Mouse (Mus musculus) intestine, embryonic 14.5 days (tissue): Measurements from ENCODE around the gene Lilra6. TPM values are rescaled to one million over a fixed set of nuclear protein-coding genes. Genes with fewer than 3 reads are reported as not detected.
"Not testable (repeated sequence)": the region's sequence is repeated elsewhere in the genome, so short reads cannot be mapped to it uniquely, and the experiment has no call there.

Experiments used
- ATAC-seq: fragments of 200-750 bp; cut with Nextera tagmentation; replicated peaks from 2 replicates; pipeline ENCODE4 v1.8.0; 2017; ENCODE audit warnings: low read depth, moderate number of reproducible peaks, moderate TSS enrichment, moderate library complexity; ENCODE audit not compliant: low FRiP score, low TSS enrichment
- DNase-seq: peaks from one replicate; pipeline ENCODE4 v3.0.0-alpha.2; 2018; ENCODE audit warnings: low spot score
- H3K27ac ChIP-seq: fragments of 300-500 bp; sonication (generic); 2 replicates; pipeline ENCODE4 v1.5.1; 2014; ENCODE audit warnings: low read depth, mild to moderate bottlenecking, control low read depth
- H3K27me3 ChIP-seq: fragments of 300-500 bp; sonication (generic); replicated peaks from 2 replicates; pipeline ENCODE4 v1.6.1; 2014; ENCODE audit warnings: low read length, control low read depth; ENCODE audit not compliant: control insufficient read depth, insufficient read depth
- H3K36me3 ChIP-seq: fragments of 300-500 bp; sonication (generic); 2 replicates; pipeline ENCODE4 v1.6.1; 2014; ENCODE audit warnings: low read length, control low read depth; ENCODE audit not compliant: control insufficient read depth, insufficient read depth
- H3K4me1 ChIP-seq: fragments of 300-500 bp; sonication (generic); replicated peaks from 2 replicates; pipeline ENCODE4 v1.6.1; 2014; ENCODE audit warnings: low read length, control low read depth, mixed read lengths; ENCODE audit not compliant: control insufficient read depth, insufficient read depth
- H3K4me2 ChIP-seq: fragments of 300-500 bp; sonication (generic); 2 replicates; pipeline ENCODE4 v1.6.1; 2014; ENCODE audit warnings: low read length
- H3K4me3 ChIP-seq: fragments of 300-500 bp; sonication (generic); 2 replicates; pipeline ENCODE4 v1.5.1; 2014; ENCODE audit warnings: low read depth, low read length, control low read depth, mixed read lengths
- H3K9ac ChIP-seq: fragments of 300-500 bp; sonication (generic); 2 replicates; pipeline ENCODE4 v1.6.1; 2014; ENCODE audit warnings: mild to moderate bottlenecking, low read length
- H3K9me3 ChIP-seq: fragments of 300-500 bp; sonication (generic); 2 replicates; pipeline ENCODE4 v1.6.1; 2016; ENCODE audit warnings: low read length, control low read depth; ENCODE audit not compliant: control insufficient read depth
- WGBS: fragments of 180-500 bp; shearing (Covaris S2); extraction: QIAGEN DNeasy Blood & Tissue Kit; methylation state at CpG from one replicate; pipeline ENCODE4 v1.1.7; 2014; 5-methylcytosine and 5-hydroxymethylcytosine counted together
- polyA plus RNA-seq: library from polyadenylated mRNA; unstranded; fragments of >200 nt; fragmentation: Nextera tagmentation; extraction: Ambion mirVana; gene quantifications from 2 replicates; pipeline ENCODE4 v1.2.1, GENCODE M21; 2014

Lilra6 gene
- polyA plus RNA-seq = 0.11 and 0.13 TPM in 2 replicates

DNA sequence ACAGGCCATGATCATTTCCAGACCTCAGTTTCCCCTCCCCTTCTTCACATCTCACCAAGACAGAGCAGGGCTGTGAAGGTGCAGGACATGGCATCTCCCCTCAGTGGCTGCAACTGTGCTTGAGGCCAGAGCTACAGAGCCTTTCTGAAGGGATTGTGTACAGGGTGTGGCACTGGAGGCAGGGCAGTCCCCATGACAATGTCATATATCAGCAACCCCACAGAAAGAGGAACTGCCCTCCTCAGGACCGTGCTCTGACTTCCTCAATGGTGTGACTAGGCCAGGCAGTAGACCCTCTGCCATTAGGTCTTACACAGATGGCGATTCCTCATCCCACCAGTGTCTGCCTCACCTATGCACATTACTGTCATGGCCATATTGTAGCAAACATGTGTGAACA, at the start of gene Lilra6:
Gene Lilra6, minus strand, starts transcription at position 117 of the 400 bp plus-strand sequence.
- 69% methylated on average over 2 of the region's 2 CpGs for WGBS
- not testable (repeated sequence) for H3K4me2 ChIP-seq, H3K9ac ChIP-seq, H3K4me1 ChIP-seq, H3K4me3 ChIP-seq, H3K36me3 ChIP-seq, H3K27ac ChIP-seq, ATAC-seq, H3K9me3 ChIP-seq, H3K27me3 ChIP-seq, DNase-seq

- DNase-seq (no peak), ATAC-seq (no peak)
- no peaks in the 10 kb centered on the region for H3K36me3 ChIP-seq
- H3K9ac ChIP-seq = no peak overlapping the region
- no peak overlapping the region for H3K27ac ChIP-seq
- H3K4me3 ChIP-seq = no peak overlapping the region
- H3K4me2 ChIP-seq = no peak overlapping the region
- H3K27me3 ChIP-seq = no peaks in the 10 kb centered on the region
- 92% methylated on average over 2 of the region's 2 CpGs for WGBS
- no peaks in the 10 kb centered on the region for H3K9me3 ChIP-seq
- H3K4me1 ChIP-seq = no peaks in the 10 kb centered on the region
Measured at GRCm38 (mm10) chr7:3962017-3962416, 46.7 kb upstream of the Lilra6 start.

DNA sequence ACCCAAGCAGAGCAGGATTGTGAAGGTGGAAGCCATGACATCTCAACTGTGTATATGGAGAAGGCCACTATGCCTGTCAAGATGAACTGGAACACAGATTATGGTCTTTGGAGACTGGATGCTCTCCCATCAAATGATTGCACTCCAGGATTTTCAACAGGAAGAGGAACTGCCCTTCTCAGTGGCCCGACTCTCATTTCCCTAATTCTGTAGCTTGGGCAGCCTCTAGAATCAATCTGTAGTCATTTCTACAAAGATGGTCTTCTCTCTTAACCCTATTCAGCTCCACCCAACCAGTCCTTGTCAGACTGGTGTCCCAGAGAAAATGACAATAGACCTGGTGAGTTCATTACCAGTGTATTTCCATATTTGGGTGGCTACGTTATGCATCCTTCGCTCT, 42.1 kb upstream of the Lilra6 start:
- H3K4me3 ChIP-seq = no peak overlapping the region
- no peak overlapping the region for H3K9ac ChIP-seq
- no peaks in the 10 kb centered on the region for H3K27me3 ChIP-seq
- WGBS = 91% methylated on average over 3 of the region's 3 CpGs
- no peak overlapping the region for H3K4me2 ChIP-seq
- ATAC-seq (no peak), DNase-seq (no peak)
- no peaks in the 10 kb centered on the region for H3K4me1 ChIP-seq
- H3K27ac ChIP-seq = no peak overlapping the region
- H3K9me3 ChIP-seq = no peaks in the 10 kb centered on the region
- no peaks in the 10 kb centered on the region for H3K36me3 ChIP-seq

DNA sequence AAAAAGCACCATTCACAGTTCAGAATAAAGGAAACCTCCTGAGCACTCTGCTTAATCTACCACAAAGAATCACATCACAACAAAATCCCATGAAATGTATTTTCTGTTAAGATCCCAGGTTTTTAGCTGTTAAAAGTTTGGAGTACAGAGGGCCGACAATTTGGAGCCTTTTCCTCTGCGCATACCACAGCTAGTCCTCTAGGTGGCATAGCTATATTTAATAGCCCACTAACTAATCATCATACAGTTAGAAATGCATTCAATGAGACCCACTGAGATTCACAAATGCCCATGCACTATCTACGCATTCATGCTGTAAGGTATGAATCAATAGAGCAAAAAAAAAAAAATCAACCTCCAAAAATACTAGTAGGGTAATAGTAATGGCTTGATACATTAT, 33.9 kb upstream of the Lilra6 start:
- no peak overlapping the region for H3K9ac ChIP-seq
- no peaks in the 10 kb centered on the region for H3K9me3 ChIP-seq

DNA sequence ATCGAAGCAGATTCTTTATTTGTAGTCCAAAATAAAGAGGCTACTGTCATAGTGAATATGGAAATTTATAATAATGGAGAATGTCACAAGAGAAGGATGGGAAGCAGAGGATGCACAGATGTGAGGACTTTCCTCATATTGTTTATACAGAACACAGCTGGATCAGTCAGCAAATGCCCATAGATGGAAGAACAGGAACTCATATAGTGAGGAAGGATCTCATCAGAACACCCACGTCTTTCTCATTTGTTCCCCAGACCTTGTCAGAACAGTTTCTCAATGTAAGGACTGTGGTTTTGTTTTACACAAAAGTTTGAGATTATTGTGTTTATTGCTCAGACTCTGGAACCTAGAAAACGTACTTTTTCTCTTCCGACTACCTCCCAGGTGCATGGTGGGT, 32.9 kb upstream of the Lilra6 start:
- Histone ChIP-seq H3K36me3 (no peaks in the 10 kb centered on the region), H3K9me3 (no peaks in the 10 kb centered on the region), H3K27ac (no peak overlapping the region), H3K4me1 (no peaks in the 10 kb centered on the region), H3K4me2 (no peak overlapping the region), H3K4me3 (no peak overlapping the region), H3K9ac (no peak overlapping the region), H3K27me3 (no peaks in the 10 kb centered on the region)
- WGBS = 73% methylated on average over 4 of the region's 4 CpGs
- DNase-seq (no peak), ATAC-seq (no peak)

More for the DNA sequence above, 33.9 kb upstream of the Lilra6 start:
- Histone ChIP-seq H3K4me1 (no peaks in the 10 kb centered on the region), H3K4me3 (no peak overlapping the region), H3K27ac (no peak overlapping the region), H3K4me2 (no peak overlapping the region), H3K27me3 (no peaks in the 10 kb centered on the region), H3K36me3 (no peaks in the 10 kb centered on the region)
- DNase-seq = no peak
- no peak for ATAC-seq
- 76% methylated on average over 3 of the region's 3 CpGs for WGBS

- WGBS = 75% methylated on average over 4 of the region's 4 CpGs
- H3K36me3 ChIP-seq = no peaks in the 10 kb centered on the region
- ATAC-seq (no peak), DNase-seq (no peak)
- no peak overlapping the region for H3K4me2 ChIP-seq
- no peaks in the 10 kb centered on the region for H3K9me3 ChIP-seq
- no peak overlapping the region for H3K4me3 ChIP-seq
- H3K27me3 ChIP-seq = no peaks in the 10 kb centered on the region
- H3K9ac ChIP-seq = no peak overlapping the region
- H3K27ac ChIP-seq = no peak overlapping the region
- H3K4me1 ChIP-seq = no peaks in the 10 kb centered on the region
Measured at GRCm38 (mm10) chr7:3946117-3946516, 30.8 kb upstream of the Lilra6 start.

DNA sequence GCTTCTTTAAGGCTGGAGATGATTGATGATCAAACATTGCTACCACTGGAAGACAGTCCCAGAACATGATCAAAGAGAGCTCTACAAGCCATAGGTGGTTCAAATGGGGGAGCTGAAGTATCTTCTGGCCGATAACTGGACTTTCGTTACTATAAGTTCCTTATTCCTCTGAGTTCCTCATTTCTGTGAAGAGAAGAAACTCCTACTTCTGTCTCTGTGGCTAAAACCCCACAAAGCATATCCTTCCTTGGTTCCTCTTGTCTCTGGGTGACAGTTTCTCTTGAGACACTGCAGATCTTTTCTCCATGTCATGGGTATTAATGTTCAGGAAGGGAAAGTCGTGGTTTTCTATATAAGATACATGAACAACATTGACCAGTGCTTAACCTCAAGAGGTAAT, 25.6 kb upstream of the Lilra6 start:
- no peak for ATAC-seq
- no peaks in the 10 kb centered on the region for H3K27me3 ChIP-seq
- H3K4me2 ChIP-seq = no peak overlapping the region
- H3K27ac ChIP-seq = no peak overlapping the region
- H3K9ac ChIP-seq = no peak overlapping the region
- WGBS = 72% methylated on average over 3 of the region's 3 CpGs
- H3K9me3 ChIP-seq = no peaks in the 10 kb centered on the region
- no peaks in the 10 kb centered on the region for H3K36me3 ChIP-seq
- H3K4me1 ChIP-seq = no peaks in the 10 kb centered on the region
- no peak overlapping the region for H3K4me3 ChIP-seq
- no peak for DNase-seq

DNA sequence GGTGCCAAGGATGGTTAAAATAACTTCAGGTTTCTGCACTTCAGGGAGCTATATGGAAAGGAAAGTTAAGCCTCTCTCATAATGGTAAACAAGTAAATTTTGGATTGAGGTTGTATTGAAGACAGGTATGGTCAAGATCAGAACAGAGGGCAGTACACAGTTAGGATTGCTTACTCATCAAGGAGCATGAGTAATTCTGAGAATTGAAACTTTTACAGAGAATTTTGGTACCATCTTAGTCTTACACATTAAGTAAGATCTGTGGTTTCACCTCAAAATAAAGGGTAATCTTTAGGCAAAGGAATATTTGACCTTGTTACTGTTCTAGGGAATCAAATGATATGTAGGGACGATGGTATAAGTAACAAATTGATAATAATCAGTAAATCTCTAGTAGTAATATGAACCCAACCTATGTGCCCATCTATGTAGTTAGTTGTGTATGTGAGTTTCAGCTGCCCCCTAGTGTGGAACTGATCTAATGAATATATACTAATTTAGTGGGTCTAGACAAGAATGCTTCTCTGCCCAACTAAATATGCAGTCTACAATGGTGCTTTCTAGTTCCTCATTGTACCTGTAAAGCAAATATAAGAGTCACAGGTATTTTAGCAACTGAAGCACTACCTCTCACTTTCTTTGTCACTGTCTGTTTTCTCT, 24.7 kb upstream of the Lilra6 start:
- WGBS = 80% methylated on average over 1 of the region's 1 CpGs

DNA sequence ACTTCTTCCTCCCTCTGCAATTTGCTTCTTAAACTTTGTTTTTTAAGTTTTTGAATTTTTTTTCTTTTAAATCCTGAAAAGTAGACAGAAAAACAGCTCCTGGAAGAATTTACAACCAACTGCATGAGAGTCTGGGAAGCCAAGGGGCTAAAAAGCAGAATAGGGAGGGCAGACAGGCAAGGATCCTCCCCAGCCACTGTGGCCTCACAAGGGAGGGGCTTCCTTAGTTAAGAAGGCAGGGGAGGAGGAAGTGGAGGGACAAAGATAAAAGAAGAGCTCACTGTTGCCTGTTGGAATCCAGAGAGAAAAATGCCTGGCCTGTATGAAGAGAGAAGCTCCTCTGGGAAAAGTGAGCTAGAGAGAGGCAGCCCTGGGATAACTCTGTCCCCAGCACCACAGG, 20.2 kb upstream of the Lilra6 start:
- H3K9ac ChIP-seq, H3K4me3 ChIP-seq, H3K27me3 ChIP-seq, H3K27ac ChIP-seq, H3K9me3 ChIP-seq, ATAC-seq, DNase-seq, H3K4me2 ChIP-seq, H3K36me3 ChIP-seq, H3K4me1 ChIP-seq: not testable (repeated sequence)

More for the DNA sequence above, 24.7 kb upstream of the Lilra6 start:
- ATAC-seq (no peak), DNase-seq (no peak)
- no peak overlapping the region for H3K4me3 ChIP-seq
- H3K27me3 ChIP-seq = no peaks in the 10 kb centered on the region
- H3K4me1 ChIP-seq = no peaks in the 10 kb centered on the region
- H3K27ac ChIP-seq = no peak overlapping the region
- H3K9me3 ChIP-seq = no peaks in the 10 kb centered on the region
- no peaks in the 10 kb centered on the region for H3K36me3 ChIP-seq
- H3K9ac ChIP-seq = no peak overlapping the region
- H3K4me2 ChIP-seq = no peak overlapping the region
